Mouse (Mus musculus) olfactory bulb, adult 2 months (tissue): Measurements from ENCODE around the gene Ahnak2. TPM values are rescaled to one million over a fixed set of nuclear protein-coding genes. Genes with fewer than 3 reads are reported as not detected.
A peak's percentile ranks its signal among the peaks of the same experiment; 100 is the strongest.

ENCODE experiments used
- H3K27ac ChIP-seq: fragments of 200-500 bp; 2 replicates; pipeline ENCODE4 v1.5.1; 2012; ENCODE audit warnings: low read depth, low read length; ENCODE audit not compliant: insufficient read depth
- H3K4me1 ChIP-seq: fragments of 200-500 bp; 2 replicates; pipeline ENCODE4 v1.6.1; 2012; ENCODE audit warnings: low read length; ENCODE audit not compliant: control insufficient read depth, insufficient read depth
- H3K4me3 ChIP-seq: fragments of 200-500 bp; 2 replicates; pipeline ENCODE4 v1.5.1; 2012; ENCODE audit warnings: mild to moderate bottlenecking, low read depth, low read length, moderate library complexity; ENCODE audit not compliant: insufficient read depth
- CTCF ChIP-seq: fragments of 200-500 bp; IDR thresholded peaks from 2 replicates; pipeline ENCODE4 v1.5.1; 2012; ENCODE audit warnings: low read depth, mild to moderate bottlenecking, low read length, moderate library complexity; ENCODE audit not compliant: insufficient read depth
- POLR2A ChIP-seq: fragments of 200-500 bp; IDR thresholded peaks from 2 replicates; pipeline ENCODE4 v1.6.1; 2012; ENCODE audit warnings: mild to moderate bottlenecking, low read depth, low read length, moderate library complexity; ENCODE audit not compliant: insufficient read depth
- WGBS: fragments of 180-500 bp; shearing (Covaris S2); methylation state at CpG from one replicate; pipeline ENCODE4 v1.1.7; 2018; 5-methylcytosine and 5-hydroxymethylcytosine counted together
- polyA plus RNA-seq: library from polyadenylated mRNA; stranded (reverse); fragments of >200 nt; gene quantifications from 2 replicates; pipeline ENCODE4 v1.2.4, GENCODE M21; 2012; ENCODE audit warnings: low replicate concordance; ENCODE audit not compliant: missing spikeins, insufficient read depth, insufficient read length

Ahnak2 gene
- polyA plus RNA-seq, 1 experiment, result not detected

DNA sequence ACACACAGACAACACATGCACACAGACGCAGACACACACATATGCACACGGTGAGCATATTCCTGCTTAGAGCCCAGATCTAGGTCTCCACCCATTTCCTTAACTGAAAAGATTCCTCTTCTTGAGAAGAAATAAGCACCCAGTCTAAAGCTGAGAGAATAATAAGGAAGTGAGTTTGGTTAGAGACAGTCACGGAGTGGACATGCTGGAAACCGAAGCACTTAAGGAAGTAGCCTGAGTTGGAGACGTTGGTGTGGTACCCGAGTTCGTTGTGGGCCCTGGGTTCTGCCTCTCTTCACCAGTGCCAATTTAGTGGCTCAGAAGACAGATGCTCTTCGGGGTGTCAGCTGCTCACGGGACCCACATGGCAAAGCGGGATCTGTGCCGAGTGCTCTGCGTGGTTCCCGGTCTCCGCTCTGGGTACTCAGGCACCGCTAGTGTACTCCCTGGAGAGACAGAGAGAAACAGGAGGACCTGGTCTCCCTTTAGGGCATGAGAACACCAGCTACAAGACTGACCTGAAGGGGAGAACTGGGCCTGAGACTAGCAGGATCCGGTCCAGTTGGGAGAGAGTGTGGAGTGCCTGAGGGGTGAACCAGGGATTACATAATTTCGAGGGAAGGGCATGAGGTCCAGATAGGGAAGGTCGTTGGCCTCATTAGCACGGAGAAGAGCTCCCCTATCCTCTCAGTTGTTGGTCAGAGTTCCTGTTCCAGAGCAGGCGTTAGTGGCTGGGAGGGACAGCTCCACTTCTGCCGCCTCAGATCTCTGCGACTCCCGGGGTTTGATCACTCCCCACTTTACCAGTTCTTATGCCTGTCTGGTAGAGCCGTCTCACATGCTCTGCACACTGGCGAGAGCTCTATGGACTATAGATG, 38.0 kb upstream of the Ahnak2 start:
- WGBS, result 82% methylated on average over 25 of the region's 25 CpGs
- Histone ChIP-seq H3K4me3 (no peak overlapping the region), H3K4me1 (no peaks in the 10 kb centered on the region), H3K27ac (no peak overlapping the region)
- no peak for TF ChIP-seq POLR2A
- no peak for TF ChIP-seq CTCF

DNA sequence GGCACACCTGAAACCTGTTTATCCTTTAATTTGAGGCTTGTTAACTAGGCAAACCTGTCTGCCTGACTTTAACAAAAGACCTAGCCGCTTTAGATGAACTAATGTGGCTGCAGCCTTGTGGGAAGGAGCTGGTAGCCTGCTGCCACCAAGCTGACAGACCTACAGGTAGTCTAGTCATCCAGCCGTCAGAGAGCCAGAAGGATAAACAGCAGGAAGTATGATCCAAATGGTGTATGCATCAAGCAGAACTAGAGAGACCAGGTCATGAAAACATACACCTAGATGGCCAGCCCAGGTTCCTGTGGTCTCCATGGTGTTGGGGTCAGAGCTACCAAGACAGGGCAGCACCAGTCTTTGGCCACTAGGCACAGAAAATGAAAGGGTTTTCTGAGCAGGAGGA, 32.6 kb upstream of the Ahnak2 start:
- TF ChIP-seq POLR2A, result no peak
- no peak for TF ChIP-seq CTCF
- 67% methylated on average over 2 of the region's 2 CpGs for WGBS

DNA sequence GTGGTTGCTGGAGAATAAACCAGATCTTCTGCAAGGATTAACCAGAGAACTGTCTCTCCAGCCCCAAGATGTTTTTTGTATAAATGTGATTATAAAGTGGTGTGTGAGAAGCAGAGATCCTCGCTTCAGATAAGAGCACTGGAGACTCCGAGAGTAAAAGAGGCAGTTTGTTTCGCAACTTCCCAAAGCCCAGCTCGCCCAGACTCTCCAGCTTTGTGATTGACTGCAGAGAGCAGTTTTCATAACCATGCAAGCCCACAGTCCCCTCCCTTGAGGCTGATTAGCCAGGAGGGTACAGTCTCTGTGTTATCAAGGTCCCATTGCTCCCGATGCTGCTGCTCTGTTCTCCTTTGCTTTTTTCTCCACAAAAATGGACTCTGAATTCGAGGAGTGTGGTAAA, 31.1 kb upstream of the Ahnak2 start:
- Histone ChIP-seq H3K27ac (no peak overlapping the region), H3K4me3 (no peak overlapping the region), H3K4me1 (no peaks in the 10 kb centered on the region; the same call in 1 of the 2 replicates)
- TF ChIP-seq POLR2A (no peak), CTCF (no peak)
- WGBS, result 88% methylated on average over 6 of the region's 6 CpGs

More for the DNA sequence above, 32.6 kb upstream of the Ahnak2 start:
- H3K4me1 ChIP-seq, result no peaks in the 10 kb centered on the region; the same call in 1 of the 2 replicates
- no peak overlapping the region for H3K27ac ChIP-seq
- no peak overlapping the region for H3K4me3 ChIP-seq

DNA sequence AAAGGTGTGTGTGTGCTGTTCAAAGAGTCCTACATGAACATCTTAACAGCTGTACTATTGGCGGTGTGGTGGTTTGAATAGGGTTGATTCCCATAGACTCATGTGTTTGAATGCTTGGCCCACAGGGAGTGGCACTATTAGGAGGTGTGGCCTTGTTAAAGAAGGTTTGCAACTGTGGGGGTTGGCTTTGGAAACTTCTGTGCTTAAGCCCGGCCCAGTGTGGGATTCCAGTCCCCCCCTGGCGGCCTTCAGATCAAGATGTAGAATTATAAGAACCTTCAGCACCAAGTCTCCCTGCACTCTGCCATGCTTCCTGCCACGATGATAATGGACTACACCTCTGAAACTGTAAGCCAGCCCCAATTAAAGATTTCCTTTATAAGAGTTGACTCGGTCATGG, 30.0 kb upstream of the Ahnak2 start:
- no peak overlapping the region for H3K4me3 ChIP-seq
- peaks cover 4% of the 10 kb centered on the region for H3K4me1 ChIP-seq
- 95% methylated on average over 5 of the region's 5 CpGs for WGBS
- no peak overlapping the region for H3K27ac ChIP-seq
- TF ChIP-seq POLR2A (no peak), CTCF (no peak)

DNA sequence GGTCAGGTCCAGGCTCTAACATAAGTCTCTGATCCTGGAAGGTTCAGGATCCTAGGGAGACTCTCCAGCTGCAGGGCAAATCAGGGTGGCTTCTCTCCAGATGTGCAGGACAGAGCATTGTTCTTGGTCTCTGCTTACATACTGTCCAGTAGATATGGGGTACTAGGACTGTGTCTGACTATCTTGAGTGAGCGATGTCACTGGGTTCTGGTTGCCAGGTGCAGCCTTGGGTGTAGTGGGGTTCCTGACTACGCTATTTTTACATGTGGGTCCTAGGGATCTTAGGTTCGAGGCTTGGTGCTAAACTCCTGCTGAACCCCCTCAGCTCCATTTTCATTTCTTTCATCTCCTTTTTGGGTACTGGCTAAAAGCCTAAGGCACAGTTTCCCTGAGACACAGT, 28.1 kb upstream of the Ahnak2 start:
- Histone ChIP-seq H3K4me1 (peaks cover 6% of the 10 kb centered on the region), H3K4me3 (no peak overlapping the region), H3K27ac (no peak overlapping the region)
- WGBS, result 71% methylated on average over 3 of the region's 3 CpGs
- TF ChIP-seq POLR2A (no peak), CTCF (no peak)

DNA sequence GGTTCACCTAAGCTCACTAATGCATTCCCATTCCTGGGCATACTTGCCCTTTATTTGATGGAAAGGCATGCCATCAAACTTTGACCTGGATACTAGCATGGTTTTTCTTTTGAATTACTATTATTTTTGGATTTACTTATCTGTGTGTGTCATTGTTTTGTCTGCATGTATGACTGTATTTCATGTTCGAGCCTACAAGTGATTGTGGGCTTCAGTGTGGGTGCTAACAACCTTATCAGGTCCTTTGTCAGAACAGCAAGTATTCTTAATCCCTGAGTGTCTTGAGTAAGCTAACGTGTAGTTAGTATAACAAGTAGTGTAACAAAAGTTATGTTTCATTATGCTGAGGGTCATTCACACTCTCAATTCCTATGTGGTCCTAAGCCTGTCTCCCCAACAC, 27.7 kb upstream of the Ahnak2 start:
- Histone ChIP-seq H3K27ac (peak overlapping the region; percentile 33; the same call in 1 of the 2 replicates), H3K4me1 (peaks cover 6% of the 10 kb centered on the region), H3K4me3 (peak overlapping the region; percentile 90)
- no peak for TF ChIP-seq CTCF
- no peak for TF ChIP-seq POLR2A
- 9% methylated on average over 2 of the region's 2 CpGs for WGBS

DNA sequence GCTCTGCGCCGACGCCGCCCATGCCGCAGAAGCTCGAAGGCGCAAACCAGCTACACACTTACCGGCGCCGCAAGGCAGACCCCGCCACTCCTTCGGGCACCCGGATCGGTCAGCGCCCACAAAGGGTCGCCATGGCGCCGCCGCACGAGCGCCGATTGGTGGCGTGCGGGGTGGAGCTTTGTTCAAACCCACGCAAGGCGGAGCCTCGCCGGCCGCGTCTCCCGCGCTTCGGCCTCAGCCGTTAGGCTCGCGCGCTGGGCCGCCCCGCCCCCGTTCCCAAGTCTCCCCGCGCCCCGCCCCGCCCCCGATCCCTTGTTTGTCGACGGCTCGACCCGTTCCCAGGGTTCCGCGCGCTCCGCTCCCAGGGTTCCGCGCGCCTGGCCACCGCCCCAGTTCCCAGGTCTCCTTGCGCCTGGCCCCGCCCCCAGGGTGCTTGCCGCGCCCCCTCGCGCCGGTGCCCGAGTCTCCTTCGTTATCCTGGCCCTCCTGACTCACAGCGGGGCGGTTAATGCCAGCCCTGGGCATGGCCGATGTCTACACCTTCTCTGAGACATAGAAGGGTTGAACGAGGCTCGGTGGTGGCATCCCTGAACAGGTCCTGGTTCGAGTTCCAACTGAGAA, 26.9 kb upstream of the Ahnak2 start, which contains the start of gene Cdca4:
TSS of gene Cdca4 (minus strand) at position 180 of the 621 bp plus-strand sequence.
- WGBS, result under 1% methylated on average over 69 of the region's 72 CpGs
- TF ChIP-seq CTCF, result no peak
- peak; percentile 73 for TF ChIP-seq POLR2A
- H3K27ac ChIP-seq, result peak within 1 kb of the TSS; percentile 53
- peak within 1 kb of the TSS; percentile 90 for H3K4me3 ChIP-seq
- H3K4me1 ChIP-seq, result peaks cover 6% of the 10 kb centered on the region

DNA sequence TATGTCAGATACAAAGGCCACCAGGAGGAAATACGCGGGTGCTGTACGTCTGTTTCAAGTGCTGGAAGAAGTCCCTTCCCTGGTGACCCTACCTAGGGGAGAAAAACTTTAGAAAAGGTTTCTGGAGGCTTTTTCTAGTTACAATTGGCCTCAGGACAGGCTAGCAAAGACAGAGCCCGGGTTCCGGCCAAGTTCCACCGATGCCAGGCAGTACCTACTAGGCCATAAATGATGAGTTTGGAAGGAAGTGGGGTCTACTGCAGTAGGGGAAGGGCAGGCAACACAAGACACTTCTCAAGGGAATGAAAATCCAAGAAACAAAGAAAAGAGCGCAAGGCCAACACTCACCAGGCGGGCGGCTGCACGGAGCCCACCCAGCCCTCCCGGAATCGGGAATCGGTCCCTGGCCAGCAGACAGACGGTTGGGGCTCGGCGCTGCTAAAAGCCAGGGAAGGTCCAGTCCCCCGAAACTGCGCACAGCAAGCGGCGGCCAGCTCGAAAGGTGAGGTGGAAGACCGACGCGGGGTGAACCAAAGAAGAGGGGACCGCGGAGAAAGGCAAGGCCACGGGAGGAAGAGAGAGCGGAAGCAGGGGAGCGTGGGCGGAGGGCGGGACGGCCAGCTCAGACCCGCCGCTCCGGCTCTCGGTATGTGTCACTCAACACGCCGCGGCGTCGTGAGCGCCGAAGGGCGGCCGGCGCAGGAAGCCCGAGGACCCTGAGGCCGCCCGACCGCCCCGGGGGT, 26.2 kb upstream of the Ahnak2 start:
- TF ChIP-seq CTCF, result no peak
- TF ChIP-seq POLR2A, result no peak
- under 1% methylated on average over 51 of the region's 51 CpGs for WGBS
- Histone ChIP-seq H3K27ac (peak overlapping the region; percentile 53), H3K4me1 (peaks cover 9% of the 10 kb centered on the region), H3K4me3 (peak overlapping the region; percentile 79)
